Mouse (Mus musculus): ENCODE measurements around the gene Slc7a1.

- TF ChIP-seq POLR2A (IDR thresholded peaks at IDR 0.05; ENCODE audit: borderline replicate concordance, extremely low read depth, low read depth, low read length) (no peak), CTCF (IDR thresholded peaks at IDR 0.05; ENCODE audit: insufficient read depth, low read length) (no peak)
These were observed 33.2 kb downstream of the Slc7a1 start for GRCm38 (mm10) chr5:148366455-148366854.

All from lung, adult 2 months (tissue).